Comparison of ENCODE assay signal across 18 mouse cellular contexts in the genomic region with DNA sequence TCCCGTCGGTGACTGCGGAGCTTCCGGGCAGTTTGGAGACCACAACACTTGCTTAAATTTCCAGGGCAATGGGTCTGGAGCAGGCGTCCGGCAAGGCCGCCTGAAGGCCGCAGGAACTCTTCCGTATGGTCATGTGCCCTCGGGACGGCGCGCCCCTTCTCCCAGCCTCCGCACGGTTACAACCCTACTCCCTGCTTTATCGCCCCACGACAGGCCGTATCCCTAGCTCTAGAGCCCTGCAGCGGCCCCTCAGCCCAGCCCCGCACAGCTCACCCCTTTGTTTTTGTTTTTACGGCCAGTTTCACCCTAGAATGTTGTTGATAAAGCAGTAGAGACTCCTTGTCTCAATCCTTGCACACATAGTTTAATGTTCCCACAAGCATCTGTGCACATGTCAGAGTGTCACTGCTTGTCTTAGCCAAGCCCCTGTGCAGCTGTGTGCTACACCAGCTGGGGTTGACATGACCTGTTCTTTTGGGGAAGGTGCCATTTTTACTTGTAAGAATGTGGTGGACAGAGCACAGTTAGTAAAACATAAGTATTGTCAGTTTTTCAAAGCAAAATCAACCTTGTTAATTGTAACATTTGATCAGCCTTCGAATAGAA. TPM values are rescaled to one million over a fixed set of nuclear protein-coding genes. Genes with fewer than 3 reads are reported as not detected.
A peak's percentile ranks its signal among the peaks of the same experiment; 100 is the strongest.
DNase-seq lines count a peak whose midpoint lies in the region; ATAC-seq and TF ChIP-seq lines count a peak whose summit lies in the region.
"Had no signal": no experiment of that assay in that cellular context is flagged by ENCODE, and none has a peak within 500 bp of the region (broad histone marks: within the 10 kb centered on the region; RNA-seq: fewer than 3 reads in every experiment).

No protein-coding gene starts in this region.

- 0 out of 2 replicates have a peak overlapping the region, but pooled peaks have one; percentile 5 for H3K27ac ChIP-seq in hindbrain, embryonic 13.5 days
- no peak overlapping the region for H3K27ac ChIP-seq in hindbrain, embryonic 11.5 days (ENCODE audit: low read depth, low read length)
- 0 out of 2 replicates have a peak overlapping the region, but pooled peaks have one; percentile 17 for H3K27ac ChIP-seq in midbrain, embryonic 10.5 days (replicated peaks)
- no peak overlapping the region for H3K27ac ChIP-seq in midbrain, embryonic 15.5 days
- peak overlapping the region; percentile 44 for H3K27ac ChIP-seq in liver, embryonic 11.5 days (ENCODE audit: low read depth, low read length)
- H3K27ac ChIP-seq: embryonic facial prominence, embryonic 15.5 days; forebrain, embryonic 12.5 days; hindbrain, embryonic 12.5 days; limb, embryonic 15.5 days had no signal

- no peak overlapping the region for H3K9ac ChIP-seq in hindbrain, embryonic 13.5 days
- H3K9ac ChIP-seq in hindbrain, embryonic 11.5 days (ENCODE audit: low read depth, low read length), result no peak overlapping the region
- H3K9ac ChIP-seq in midbrain, embryonic 15.5 days, result no peak overlapping the region
- no peak overlapping the region for H3K9ac ChIP-seq in liver, embryonic 11.5 days (ENCODE audit: low read depth, low read length)
- H3K9ac ChIP-seq: embryonic facial prominence, embryonic 15.5 days; forebrain, embryonic 12.5 days; hindbrain, embryonic 12.5 days; limb, embryonic 15.5 days had no signal

- H3K79me2 ChIP-seq in myocyte (ENCODE audit: control insufficient read depth, insufficient read depth), result peaks cover 93% of the 10 kb centered on the region

- no peak for ATAC-seq in hindbrain, embryonic 13.5 days (ENCODE audit: low FRiP score)
- no peak for ATAC-seq in hindbrain, embryonic 11.5 days (ENCODE audit: low FRiP score)
- ATAC-seq in midbrain, embryonic 15.5 days (replicated peaks), result no peak
- ATAC-seq in liver, embryonic 11.5 days (replicated peaks; ENCODE audit: low FRiP score), result peak; percentile 63
- ATAC-seq: midbrain, embryonic 16.5 days had no signal

- TF ChIP-seq POLR2A in myocyte (IDR thresholded peaks at IDR 0.05; ENCODE audit: insufficient read length, low read depth), result no peak

- no peaks in the 10 kb centered on the region for H3K36me3 ChIP-seq in hindbrain, embryonic 13.5 days
- no peaks in the 10 kb centered on the region for H3K36me3 ChIP-seq in hindbrain, embryonic 11.5 days (ENCODE audit: control insufficient read depth, insufficient read depth, low read length)
- H3K36me3 ChIP-seq in midbrain, embryonic 10.5 days, result peaks cover 9% of the 10 kb centered on the region; the same call in 1 of the 2 replicates
- no peaks in the 10 kb centered on the region for H3K36me3 ChIP-seq in midbrain, embryonic 15.5 days (replicated peaks)
- H3K36me3 ChIP-seq in liver, embryonic 11.5 days (ENCODE audit: control insufficient read depth, insufficient read depth, low read length), result no peaks in the 10 kb centered on the region
- no peaks in the 10 kb centered on the region for H3K36me3 ChIP-seq in myocyte (ENCODE audit: control insufficient read depth, insufficient read depth)
- H3K36me3 ChIP-seq: embryonic facial prominence, embryonic 15.5 days; forebrain, embryonic 12.5 days; hindbrain, embryonic 12.5 days; limb, embryonic 15.5 days had no signal

- no peaks in the 10 kb centered on the region for H3K27me3 ChIP-seq in hindbrain, embryonic 13.5 days
- no peaks in the 10 kb centered on the region for H3K27me3 ChIP-seq in hindbrain, embryonic 11.5 days (ENCODE audit: control insufficient read depth, insufficient read depth, low read length)
- H3K27me3 ChIP-seq in midbrain, embryonic 10.5 days (ENCODE audit: low read depth, poor library complexity, severe bottlenecking), result no peaks in the 10 kb centered on the region
- no peaks in the 10 kb centered on the region for H3K27me3 ChIP-seq in midbrain, embryonic 15.5 days (replicated peaks)
- no peaks in the 10 kb centered on the region for H3K27me3 ChIP-seq in liver, embryonic 11.5 days (replicated peaks; ENCODE audit: control insufficient read depth, insufficient read depth, low read length)
- no peaks in the 10 kb centered on the region for H3K27me3 ChIP-seq in myocyte (ENCODE audit: control insufficient read depth, insufficient read depth, insufficient read length)
- H3K27me3 ChIP-seq: embryonic facial prominence, embryonic 15.5 days; forebrain, embryonic 12.5 days; hindbrain, embryonic 12.5 days; limb, embryonic 15.5 days had no signal

- WGBS in hindbrain, embryonic 13.5 days, result 89% methylated on average over 22 of the region's 22 CpGs
- WGBS in hindbrain, embryonic 11.5 days, result 88% methylated on average over 22 of the region's 22 CpGs
- 92% methylated on average over 22 of the region's 22 CpGs for WGBS in midbrain, embryonic 10.5 days
- WGBS in midbrain, embryonic 15.5 days, result 92% methylated on average over 22 of the region's 22 CpGs
- WGBS in liver, embryonic 11.5 days, result 83% methylated on average over 22 of the region's 22 CpGs

- H3ac ChIP-seq in myocyte (ENCODE audit: control insufficient read depth, insufficient read length), result no peak overlapping the region

- no peaks in the 10 kb centered on the region for H3K9me3 ChIP-seq in hindbrain, embryonic 13.5 days
- H3K9me3 ChIP-seq in hindbrain, embryonic 11.5 days (ENCODE audit: control insufficient read depth, low read length), result no peaks in the 10 kb centered on the region
- H3K9me3 ChIP-seq in midbrain, embryonic 10.5 days (replicated peaks), result no peaks in the 10 kb centered on the region
- H3K9me3 ChIP-seq in midbrain, embryonic 15.5 days, result no peaks in the 10 kb centered on the region
- H3K9me3 ChIP-seq in liver, embryonic 11.5 days (ENCODE audit: control insufficient read depth, low read length), result no peaks in the 10 kb centered on the region
- H3K9me3 ChIP-seq: embryonic facial prominence, embryonic 15.5 days; forebrain, embryonic 12.5 days; hindbrain, embryonic 12.5 days; limb, embryonic 15.5 days had no signal

- H3K4me2 ChIP-seq in hindbrain, embryonic 13.5 days, result no peak overlapping the region
- H3K4me2 ChIP-seq in hindbrain, embryonic 11.5 days (replicated peaks; ENCODE audit: low read depth, low read length), result no peak overlapping the region
- H3K4me2 ChIP-seq in midbrain, embryonic 15.5 days, result no peak overlapping the region
- peak overlapping the region; percentile 2 for H3K4me2 ChIP-seq in liver, embryonic 11.5 days
- H3K4me2 ChIP-seq in myocyte (ENCODE audit: low read depth), result no peak overlapping the region
- H3K4me2 ChIP-seq: embryonic facial prominence, embryonic 15.5 days; forebrain, embryonic 12.5 days; hindbrain, embryonic 12.5 days; limb, embryonic 15.5 days had no signal

- no peak for DNase-seq in hindbrain, embryonic 11.5 days (ENCODE audit: low spot score)
- no peak for DNase-seq in midbrain, embryonic 10.5 days (ENCODE audit: low spot score)
- no peak for DNase-seq in liver, embryonic 11.5 days (ENCODE audit: low spot score)
- no peak for DNase-seq in left cerebral cortex, adult 11 months (ENCODE audit: low spot score)
- DNase-seq in frontal cortex, postnatal 10 days (ENCODE audit: low spot score in 2 of 2), result no peak
- DNase-seq: cerebellum, postnatal 10 days; embryo, embryonic 11 days; gastrocnemius, postnatal 25 days; kidney, adult 11 months; thymus, postnatal 36 days had no signal

- no peak overlapping the region for H3K4me3 ChIP-seq in hindbrain, embryonic 13.5 days
- H3K4me3 ChIP-seq in hindbrain, embryonic 11.5 days (ENCODE audit: low read depth, low read length), result no peak overlapping the region
- H3K4me3 ChIP-seq in midbrain, embryonic 10.5 days, result no peak overlapping the region
- H3K4me3 ChIP-seq in midbrain, embryonic 15.5 days, result no peak overlapping the region
- no peak overlapping the region for H3K4me3 ChIP-seq in liver, embryonic 11.5 days (ENCODE audit: low read depth, low read length)
- H3K4me3 ChIP-seq in myocyte, result no peak overlapping the region
- H3K4me3 ChIP-seq: embryonic facial prominence, embryonic 15.5 days; forebrain, embryonic 12.5 days; hindbrain, embryonic 12.5 days; limb, embryonic 15.5 days had no signal

- peaks cover 22% of the 10 kb centered on the region for H3K4me1 ChIP-seq in hindbrain, embryonic 13.5 days (replicated peaks)
- H3K4me1 ChIP-seq in hindbrain, embryonic 11.5 days (replicated peaks; ENCODE audit: control insufficient read depth, insufficient read depth, low read length), result no peaks in the 10 kb centered on the region
- peaks cover 11% of the 10 kb centered on the region for H3K4me1 ChIP-seq in midbrain, embryonic 10.5 days
- peaks cover 5% of the 10 kb centered on the region for H3K4me1 ChIP-seq in midbrain, embryonic 15.5 days
- peaks cover 88% of the 10 kb centered on the region for H3K4me1 ChIP-seq in liver, embryonic 11.5 days (replicated peaks; ENCODE audit: control insufficient read depth, insufficient read depth, low read length)

TF ChIP-seq in myocyte, 11 proteins besides CTCF, POLR2A, EP300 and RAD21:
- TF ChIP-seq MYOD1 (IDR thresholded peaks at IDR 0.05; ENCODE audit: control insufficient read depth in 1 of 3, insufficient read length in 2 of 3, low read depth in 2 of 3), result peak in 2 of 3 experiments; percentile 40 to 66
- no peak for TF ChIP-seq TCF12 (IDR thresholded peaks at IDR 0.05; ENCODE audit: insufficient read depth, poor library complexity, severe bottlenecking)
- peak; percentile 54 for TF ChIP-seq TCF3 (IDR thresholded peaks at IDR 0.05; ENCODE audit: insufficient read length, low read depth)
- TF ChIP-seq REST (IDR thresholded peaks at IDR 0.05; ENCODE audit: insufficient read depth, insufficient read length), result no peak
- TF ChIP-seq MYOG (IDR thresholded peaks at IDR 0.05; ENCODE audit: control insufficient read depth in 1 of 3, insufficient read depth in 1 of 3, insufficient read length in 2 of 3, low read depth in 2 of 3), result peak; percentile 9 to 69 (median 47)
- TF ChIP-seq CEBPB (IDR thresholded peaks at IDR 0.05; ENCODE audit: insufficient read depth, poor library complexity, severe bottlenecking), result no peak
TF ChIP-seq in myocyte: peak in this region for 3.

RNA-seq across cellular contexts. Expression of a gene that starts 43.0 kb away (rescaled TPM):
- 15.8 and 16.5 TPM in 2 replicates for polyA plus RNA-seq in hindbrain, embryonic 13.5 days (2015; fragmentation: Nextera tagmentation; extraction: Ambion mirVana)
- 21.0 and 22.4 TPM in 2 replicates for polyA plus RNA-seq in hindbrain, embryonic 11.5 days (2014; fragmentation: Nextera tagmentation; extraction: Ambion mirVana)
- polyA plus RNA-seq in midbrain, embryonic 10.5 days (2016; fragmentation: Nextera tagmentation; extraction: Ambion mirVana), result 11.5 and 12.0 TPM in 2 replicates
- 35.1 and 47.1 TPM in 2 replicates for polyA plus RNA-seq in midbrain, embryonic 15.5 days (2015; fragmentation: Nextera tagmentation; extraction: Ambion mirVana)
- 14.8 and 17.6 TPM in 2 replicates for polyA plus RNA-seq in liver, embryonic 11.5 days (2014; fragmentation: Nextera tagmentation; extraction: Ambion mirVana)
- polyA plus RNA-seq in myocyte (2012; fragmentation: generic; extraction: Trizol), result 24.9 TPM

RNA-seq across cellular contexts. Expression of a gene that starts 44.2 kb away (rescaled TPM):
- 42.7 and 44.4 TPM in 2 replicates for polyA plus RNA-seq in hindbrain, embryonic 13.5 days (2015; fragmentation: Nextera tagmentation; extraction: Ambion mirVana)
- polyA plus RNA-seq in hindbrain, embryonic 11.5 days (2014; fragmentation: Nextera tagmentation; extraction: Ambion mirVana), result 24.9 and 34.4 TPM in 2 replicates
- 23.5 and 25.4 TPM in 2 replicates for polyA plus RNA-seq in midbrain, embryonic 10.5 days (2016; fragmentation: Nextera tagmentation; extraction: Ambion mirVana)
- polyA plus RNA-seq in midbrain, embryonic 15.5 days (2015; fragmentation: Nextera tagmentation; extraction: Ambion mirVana), result 43.4 and 51.0 TPM in 2 replicates
- polyA plus RNA-seq in liver, embryonic 11.5 days (2014; fragmentation: Nextera tagmentation; extraction: Ambion mirVana), result 19.5 and 25.1 TPM in 2 replicates
- polyA plus RNA-seq in myocyte (2012; fragmentation: generic; extraction: Trizol), result 4.4 TPM

Comparison
In these comparisons a context has a peak if more than half of its experiments do, and no peak if none do; other contexts are left out.
1. H3K27ac ChIP-seq: peak in hindbrain, embryonic 13.5 days (single experiment), midbrain, embryonic 10.5 days (single experiment) and liver, embryonic 11.5 days (single experiment); none in hindbrain, embryonic 11.5 days (single experiment) and midbrain, embryonic 15.5 days (single experiment).